ENCODE assay signal across 19 mouse cellular contexts in genomic region chr8:36027586-36027985, GRCm38 (mm10).
DNase-seq lines count a peak whose midpoint lies in the region; ATAC-seq lines count a peak whose summit lies in the region.
"Had no signal": no experiment of that assay in that cellular context is flagged by ENCODE, and none has a peak within 500 bp of the region (broad histone marks: within the 10 kb centered on the region; RNA-seq: fewer than 3 reads in every experiment).

No protein-coding gene starts in this region.

- no peak overlapping the region for H3K9ac ChIP-seq in midbrain, embryonic 11.5 days (ENCODE audit: low read length)
- H3K9ac ChIP-seq: forebrain, embryonic 13.5 days; hindbrain, embryonic 15.5 days had no signal

- H3K9me3 ChIP-seq in midbrain, embryonic 11.5 days (ENCODE audit: control insufficient read depth, low read length), result no peaks in the 10 kb centered on the region
- no peaks in the 10 kb centered on the region for H3K9me3 ChIP-seq in midbrain, embryonic 10.5 days (replicated peaks)
- H3K9me3 ChIP-seq: forebrain, embryonic 10.5 days; forebrain, embryonic 13.5 days; hindbrain, embryonic 15.5 days had no signal

- H3K4me1 ChIP-seq in midbrain, embryonic 11.5 days (ENCODE audit: control insufficient read depth, insufficient read depth, low read length), result no peaks in the 10 kb centered on the region
- no peaks in the 10 kb centered on the region for H3K4me1 ChIP-seq in midbrain, embryonic 10.5 days
- H3K4me1 ChIP-seq: forebrain, embryonic 13.5 days; hindbrain, embryonic 15.5 days had no signal

- no peak overlapping the region for H3K27ac ChIP-seq in midbrain, embryonic 11.5 days (ENCODE audit: low read depth, low read length)
- H3K27ac ChIP-seq in midbrain, embryonic 10.5 days (replicated peaks), result no peak overlapping the region
- H3K27ac ChIP-seq: forebrain, embryonic 10.5 days; forebrain, embryonic 13.5 days; hindbrain, embryonic 15.5 days had no signal

- no peak overlapping the region for H3K4me2 ChIP-seq in midbrain, embryonic 11.5 days
- H3K4me2 ChIP-seq: forebrain, embryonic 13.5 days; heart, embryonic 11.5 days; hindbrain, embryonic 15.5 days had no signal

- no peaks in the 10 kb centered on the region for H3K27me3 ChIP-seq in midbrain, embryonic 11.5 days (ENCODE audit: control insufficient read depth, insufficient read depth, low read length)
- no peaks in the 10 kb centered on the region for H3K27me3 ChIP-seq in midbrain, embryonic 10.5 days (ENCODE audit: low read depth, poor library complexity, severe bottlenecking)
- H3K27me3 ChIP-seq: forebrain, embryonic 13.5 days; hindbrain, embryonic 15.5 days had no signal

- no peak for ATAC-seq in midbrain, embryonic 11.5 days (ENCODE audit: low FRiP score)
- ATAC-seq: forebrain, embryonic 13.5 days; forebrain, embryonic 16.5 days had no signal

- H3K36me3 ChIP-seq in midbrain, embryonic 11.5 days (ENCODE audit: control insufficient read depth, insufficient read depth, low read length), result no peaks in the 10 kb centered on the region
- no peaks in the 10 kb centered on the region for H3K36me3 ChIP-seq in midbrain, embryonic 10.5 days
- H3K36me3 ChIP-seq: forebrain, embryonic 10.5 days; hindbrain, embryonic 15.5 days had no signal

- 90% methylated on average over 11 of the region's 11 CpGs for WGBS in midbrain, embryonic 11.5 days
- 94% methylated on average over 11 of the region's 11 CpGs for WGBS in midbrain, embryonic 10.5 days

- H3K4me3 ChIP-seq in midbrain, embryonic 11.5 days (ENCODE audit: low read depth, low read length), result no peak overlapping the region
- no peak overlapping the region for H3K4me3 ChIP-seq in midbrain, embryonic 10.5 days
- H3K4me3 ChIP-seq: forebrain, embryonic 10.5 days; forebrain, embryonic 13.5 days; hindbrain, embryonic 15.5 days had no signal

- DNase-seq in layer of hippocampus, adult 11-12 months (ENCODE audit: low spot score), result peak; percentile 38
- no peak for DNase-seq in layer of hippocampus, postnatal 25 days (ENCODE audit: extremely low spot score in 1 of 2, low spot score in 1 of 2)
- peak; percentile 51 for DNase-seq in midbrain, embryonic 11.5 days (ENCODE audit: low spot score, missing footprints)
- DNase-seq in midbrain, embryonic 10.5 days (ENCODE audit: low spot score), result no peak
- DNase-seq in layer of hippocampus, adult 9-10 months (ENCODE audit: low spot score), result peak; percentile 41
- DNase-seq in gastrocnemius, adult 8-10 months (ENCODE audit: low spot score in 2 of 2), result no peak
- DNase-seq: adrenal gland, adult 2 months; adrenal gland, postnatal 14 days; cerebellum, adult 11-12 months; cerebellum, adult 8-10 months; cerebellum, postnatal 10 days; cerebellum, postnatal 36 days; embryo, embryonic 11 days; gastrocnemius, postnatal 14 days had no signal

Comparison
In these comparisons a context has a peak if more than half of its experiments do, and no peak if none do; other contexts are left out.
1. DNase-seq: peak in layer of hippocampus, adult 11-12 months (single experiment), midbrain, embryonic 11.5 days (single experiment) and layer of hippocampus, adult 9-10 months (single experiment); none in layer of hippocampus, postnatal 25 days (0 of 2), midbrain, embryonic 10.5 days (single experiment) and gastrocnemius, adult 8-10 months (0 of 2).